Mouse (Mus musculus) thymus, adult 2 months (tissue): Measurements from ENCODE around the gene Tulp2.

Source experiments
- CTCF ChIP-seq: fragments of 200-500 bp; IDR thresholded peaks from 2 replicates; pipeline ENCODE4 v1.5.1; 2012; ENCODE audit warnings: mild to moderate bottlenecking, control low read depth, low read length, moderate library complexity, borderline replicate concordance; ENCODE audit not compliant: control insufficient read depth, poor library complexity, insufficient read depth; ENCODE audit errors: extremely low read depth
- POLR2A ChIP-seq: fragments of 200-500 bp; IDR thresholded peaks from 2 replicates; pipeline ENCODE4 v1.6.1; 2012; ENCODE audit warnings: mild to moderate bottlenecking, low read length, control low read depth, moderate library complexity; ENCODE audit not compliant: control insufficient read depth, poor library complexity, insufficient read depth; ENCODE audit errors: extremely low read depth

- TF ChIP-seq CTCF = no peak
- TF ChIP-seq POLR2A = no peak
Observed at GRCm38 (mm10) chr7:45507583-45507982, 25.9 kb downstream of the Tulp2 start.
